ENCODE assay signal across 17 mouse cellular contexts in genomic region chr4:110229652-110230051, GRCm38 (mm10).
DNase-seq lines count a peak whose midpoint lies in the region; ATAC-seq and TF ChIP-seq lines count a peak whose summit lies in the region.
"Had no signal": no experiment of that assay in that cellular context is flagged by ENCODE, and none has a peak within 500 bp of the region (broad histone marks: within the 10 kb centered on the region; RNA-seq: fewer than 3 reads in every experiment).

No protein-coding gene starts in this region.

- WGBS in liver, postnatal 0 days (ENCODE audit: insufficient replicate concordance): 62% methylated on average over 1 of the region's 1 CpGs
- WGBS in liver, embryonic 13.5 days (ENCODE audit: insufficient replicate concordance): 49% methylated on average over 1 of the region's 1 CpGs
- 91% methylated on average over 1 of the region's 1 CpGs for WGBS in midbrain, postnatal 0 days

- ATAC-seq in liver, postnatal 0 days: no peak; the same call in 1 of the 2 replicates
- peak; percentile 89 for ATAC-seq in liver, embryonic 13.5 days (ENCODE audit: low read depth)
- ATAC-seq in midbrain, postnatal 0 days (ENCODE audit: low FRiP score): no peak
- ATAC-seq: activated CD4-positive, CD25-positive, alpha-beta regulatory T cell, adult 4 months; forebrain, embryonic 15.5 days; Patski had no signal

- H3K4me2 ChIP-seq in liver, postnatal 0 days (ENCODE audit: low read depth, low read length): no peak overlapping the region
- H3K4me2 ChIP-seq in liver, embryonic 13.5 days: peak overlapping the region; percentile 40
- no peak overlapping the region for H3K4me2 ChIP-seq in midbrain, postnatal 0 days (ENCODE audit: low read depth, low read length, poor library complexity, severe bottlenecking)
- H3K4me2 ChIP-seq: forebrain, embryonic 15.5 days; heart, embryonic 13.5 days; hindbrain, embryonic 15.5 days had no signal

- H3K4me3 ChIP-seq in liver, postnatal 0 days (ENCODE audit: low read depth, low read length): no peak overlapping the region
- no peak overlapping the region for H3K4me3 ChIP-seq in liver, embryonic 13.5 days (replicated peaks)
- no peak overlapping the region for H3K4me3 ChIP-seq in midbrain, postnatal 0 days (ENCODE audit: low read depth, low read length)
- H3K4me3 ChIP-seq: forebrain, embryonic 15.5 days; heart, embryonic 13.5 days; hindbrain, embryonic 15.5 days had no signal

- peak; percentile 48 for DNase-seq in liver
- DNase-seq in liver, postnatal 0 days: no peak
- DNase-seq in c-Kit-positive CD71-positive TER-119-positive erythroid progenitor cells, embryonic 14.5 days (ENCODE audit: low spot score): peak; percentile 35
- DNase-seq in liver, embryonic 13.5 days: peak; percentile 15
- DNase-seq in layer of hippocampus, postnatal 10 days (ENCODE audit: low spot score in 2 of 2): no peak
- no peak for DNase-seq in midbrain, postnatal 0 days (ENCODE audit: low spot score)
- DNase-seq: adrenal gland, postnatal 14 days; cerebellum, adult 2 months; cerebellum, postnatal 10 days; gastrocnemius, postnatal 36 days; heart, adult 11 months; heart, postnatal 36 days had no signal

- H3K36me3 ChIP-seq in liver, postnatal 0 days (replicated peaks; ENCODE audit: insufficient read depth, low read length): no peaks in the 10 kb centered on the region
- no peaks in the 10 kb centered on the region for H3K36me3 ChIP-seq in liver, embryonic 13.5 days
- H3K36me3 ChIP-seq in midbrain, postnatal 0 days (ENCODE audit: insufficient read depth, low read length): peaks cover 7% of the 10 kb centered on the region; the same call in 1 of the 2 replicates
- H3K36me3 ChIP-seq: heart, embryonic 13.5 days had no signal

- no peak overlapping the region for H3K9ac ChIP-seq in liver, postnatal 0 days (replicated peaks)
- no peak overlapping the region; the same call in 1 of the 2 replicates for H3K9ac ChIP-seq in liver, embryonic 13.5 days
- H3K9ac ChIP-seq in midbrain, postnatal 0 days (replicated peaks; ENCODE audit: low read length, poor library complexity, severe bottlenecking): no peak overlapping the region
- H3K9ac ChIP-seq: forebrain, embryonic 15.5 days; heart, embryonic 13.5 days; hindbrain, embryonic 15.5 days had no signal

- TF ChIP-seq EP300 in liver, postnatal 0 days (IDR thresholded peaks at IDR 0.05; ENCODE audit: low read depth): no peak

- H3K4me1 ChIP-seq in liver, postnatal 0 days (ENCODE audit: insufficient read depth): no peaks in the 10 kb centered on the region
- peaks cover 52% of the 10 kb centered on the region for H3K4me1 ChIP-seq in liver, embryonic 13.5 days (replicated peaks)
- H3K4me1 ChIP-seq in midbrain, postnatal 0 days (ENCODE audit: insufficient read depth, low read length): no peaks in the 10 kb centered on the region; the same call in 1 of the 2 replicates
- H3K4me1 ChIP-seq: forebrain, embryonic 15.5 days had no signal

- no peak for TF ChIP-seq CTCF in liver, postnatal 0 days (IDR thresholded peaks at IDR 0.05; ENCODE audit: low read depth)
- TF ChIP-seq CTCF in midbrain, postnatal 0 days (IDR thresholded peaks at IDR 0.05): no peak

- no peaks in the 10 kb centered on the region for H3K9me3 ChIP-seq in liver, postnatal 0 days (ENCODE audit: low read length)
- no peaks in the 10 kb centered on the region for H3K9me3 ChIP-seq in liver, embryonic 13.5 days (replicated peaks)
- H3K9me3 ChIP-seq in midbrain, postnatal 0 days (ENCODE audit: low read length): no peaks in the 10 kb centered on the region
- H3K9me3 ChIP-seq: forebrain, embryonic 15.5 days; heart, embryonic 13.5 days; hindbrain, embryonic 15.5 days had no signal

- H3K27ac ChIP-seq in liver, postnatal 0 days (ENCODE audit: low read depth): no peak overlapping the region
- H3K27ac ChIP-seq in liver, embryonic 13.5 days: peak overlapping the region; percentile 77
- H3K27ac ChIP-seq in midbrain, postnatal 0 days (ENCODE audit: low read depth, low read length): no peak overlapping the region
- H3K27ac ChIP-seq: forebrain, embryonic 15.5 days; heart, embryonic 13.5 days; hindbrain, embryonic 15.5 days had no signal

- no peaks in the 10 kb centered on the region for H3K27me3 ChIP-seq in liver, postnatal 0 days (ENCODE audit: insufficient read depth, low read length)
- H3K27me3 ChIP-seq in liver, embryonic 13.5 days: no peaks in the 10 kb centered on the region
- no peaks in the 10 kb centered on the region for H3K27me3 ChIP-seq in midbrain, postnatal 0 days (ENCODE audit: insufficient read depth, low read length)
- H3K27me3 ChIP-seq: forebrain, embryonic 15.5 days; heart, embryonic 13.5 days; hindbrain, embryonic 15.5 days; Patski had no signal

Comparison
In these comparisons a context has a peak if more than half of its experiments do, and no peak if none do; other contexts are left out.
1. DNase-seq: peak in liver (single experiment), c-Kit-positive CD71-positive TER-119-positive erythroid progenitor cells, embryonic 14.5 days (single experiment) and liver, embryonic 13.5 days (single experiment); none in liver, postnatal 0 days (single experiment), layer of hippocampus, postnatal 10 days (0 of 2) and midbrain, postnatal 0 days (single experiment).